Mouse (Mus musculus): Measurements from ENCODE around the gene Zan. TPM values are rescaled to one million over a fixed set of nuclear protein-coding genes. Genes with fewer than 3 reads are reported as not detected.

Zan gene
- total and polyA plus RNA-seq, 3 experiments: 0.15 TPM; not detected in 2

DNA sequence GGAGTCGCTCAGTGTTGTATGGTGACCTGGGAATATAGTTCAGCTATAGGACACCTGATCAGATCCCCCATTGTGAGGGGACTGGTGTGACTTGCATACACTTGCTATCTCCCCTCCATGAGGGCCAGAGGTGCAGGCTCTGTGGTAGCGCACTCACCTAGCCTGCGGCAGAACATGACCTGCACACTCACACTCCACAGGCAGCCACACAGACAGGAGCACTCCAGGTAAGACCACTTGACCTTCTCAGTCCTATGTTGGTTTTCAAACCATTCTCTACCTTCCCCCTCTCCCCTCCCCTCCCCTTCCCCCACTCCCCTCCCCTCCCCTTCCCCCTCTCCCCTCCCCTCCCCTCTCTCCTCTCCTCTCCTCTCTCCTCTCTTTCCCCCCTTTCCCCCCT is 66.3 kb downstream of the Zan start:
- TF ChIP-seq POLR2AphosphoS2 (IDR thresholded peaks at IDR 0.05; ENCODE audit: low read length) (no peak), MAZ (IDR thresholded peaks at IDR 0.05; ENCODE audit: low read depth, low read length) (no peak), NRF1 (IDR thresholded peaks at IDR 0.05; ENCODE audit: insufficient read depth, low read depth, low read length, poor library complexity, severe bottlenecking) (no peak), RCOR1 (IDR thresholded peaks at IDR 0.05; ENCODE audit: low read depth, low read length) (no peak), TCF12 (IDR thresholded peaks at IDR 0.05; ENCODE audit: low read depth, low read length) (no peak), MEF2A (IDR thresholded peaks at IDR 0.05; ENCODE audit: extremely low read depth, insufficient replicate concordance, low read depth, low read length, poor library complexity, severe bottlenecking) (no peak), ETS1 (IDR thresholded peaks at IDR 0.05; ENCODE audit: low read depth, low read length) (no peak), JUND (IDR thresholded peaks at IDR 0.05; ENCODE audit: low read depth, low read length) (no peak), ZMIZ1 (IDR thresholded peaks at IDR 0.05; ENCODE audit: low read depth, low read length) (no peak), BHLHE40 (IDR thresholded peaks at IDR 0.05; ENCODE audit: borderline replicate concordance, low read depth, low read length) (no peak)

DNA sequence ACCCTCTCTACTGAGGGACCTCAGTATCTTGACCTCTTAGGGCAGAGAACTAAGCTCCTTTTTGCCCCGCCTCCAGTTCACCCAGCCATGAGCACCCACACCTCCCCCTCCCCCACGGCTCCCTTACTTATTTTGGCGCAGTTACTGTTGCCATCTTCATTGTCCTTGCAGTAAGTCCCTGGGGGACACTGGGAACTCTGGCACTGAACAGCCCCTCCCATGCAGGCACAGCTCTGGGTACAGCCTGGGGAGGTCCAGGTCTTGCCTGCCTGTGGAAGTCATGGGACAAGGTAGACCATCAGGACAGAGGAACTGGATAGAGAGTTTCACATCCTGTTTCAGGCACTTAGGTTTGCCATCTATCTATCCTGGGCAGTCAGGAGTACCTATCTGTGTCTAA is 66.8 kb downstream of the Zan start:
- Histone ChIP-seq H3K36me3 (ENCODE audit: control insufficient read depth in 1 of 2, insufficient read depth in 2 of 2, low read length in 2 of 2) (no peaks in the 10 kb centered on the region), H3K4me3 (ENCODE audit: control insufficient read depth in 1 of 2, insufficient read depth in 1 of 2, low read depth in 2 of 2, low read length in 2 of 2) (no peak overlapping the region), H3K27ac (ENCODE audit: control insufficient read depth, low read depth, low read length) (no peak overlapping the region), H3K27me3 (ENCODE audit: control insufficient read depth in 1 of 2, insufficient read depth in 2 of 2, low read length in 2 of 2) (peaks cover 2 to 8% of the 10 kb centered on the region in 2 experiments), H3K4me1 (ENCODE audit: control insufficient read depth in 1 of 2, insufficient read depth in 2 of 2, low read length in 2 of 2) (no peaks in the 10 kb centered on the region), H3K9me3 (replicated peaks; ENCODE audit: insufficient read depth, low read length) (no peaks in the 10 kb centered on the region), H3K9ac (ENCODE audit: control insufficient read depth, low read depth, low read length, poor library complexity, severe bottlenecking) (no peak overlapping the region), H3K79me2 (ENCODE audit: control insufficient read depth, insufficient read depth, low read length, poor library complexity) (no peaks in the 10 kb centered on the region)
- TF ChIP-seq MYB (IDR thresholded peaks at IDR 0.05; ENCODE audit: low read depth, low read length) (no peak), MAFK (IDR thresholded peaks at IDR 0.05; ENCODE audit: borderline replicate concordance, low read depth, low read length) (no peak), JUND (IDR thresholded peaks at IDR 0.05; ENCODE audit: low read depth, low read length) (no peak)
- DNase-seq (ENCODE audit: low read depth, low spot score): no peak

More for the DNA sequence above, 66.3 kb downstream of the Zan start:
- H3K4me1 ChIP-seq (ENCODE audit: control insufficient read depth in 1 of 2, insufficient read depth in 2 of 2, low read length in 2 of 2): no peaks in the 10 kb centered on the region
- H3K4me3 ChIP-seq (ENCODE audit: control insufficient read depth in 1 of 2, insufficient read depth in 1 of 2, low read depth in 2 of 2, low read length in 2 of 2): no peak overlapping the region
- no peak for DNase-seq (ENCODE audit: low read depth, low spot score)
- no peak overlapping the region for H3K9ac ChIP-seq (ENCODE audit: control insufficient read depth, low read depth, low read length, poor library complexity, severe bottlenecking)
- H3K79me2 ChIP-seq (ENCODE audit: control insufficient read depth, insufficient read depth, low read length, poor library complexity): no peaks in the 10 kb centered on the region
- no peaks in the 10 kb centered on the region for H3K36me3 ChIP-seq (ENCODE audit: control insufficient read depth in 1 of 2, insufficient read depth in 2 of 2, low read length in 2 of 2)
- peaks cover 2 to 10% of the 10 kb centered on the region in 2 experiments for H3K27me3 ChIP-seq (ENCODE audit: control insufficient read depth in 1 of 2, insufficient read depth in 2 of 2, low read length in 2 of 2)
- no peaks in the 10 kb centered on the region for H3K9me3 ChIP-seq (replicated peaks; ENCODE audit: insufficient read depth, low read length)
- H3K27ac ChIP-seq (ENCODE audit: control insufficient read depth, low read depth, low read length): no peak overlapping the region

DNA sequence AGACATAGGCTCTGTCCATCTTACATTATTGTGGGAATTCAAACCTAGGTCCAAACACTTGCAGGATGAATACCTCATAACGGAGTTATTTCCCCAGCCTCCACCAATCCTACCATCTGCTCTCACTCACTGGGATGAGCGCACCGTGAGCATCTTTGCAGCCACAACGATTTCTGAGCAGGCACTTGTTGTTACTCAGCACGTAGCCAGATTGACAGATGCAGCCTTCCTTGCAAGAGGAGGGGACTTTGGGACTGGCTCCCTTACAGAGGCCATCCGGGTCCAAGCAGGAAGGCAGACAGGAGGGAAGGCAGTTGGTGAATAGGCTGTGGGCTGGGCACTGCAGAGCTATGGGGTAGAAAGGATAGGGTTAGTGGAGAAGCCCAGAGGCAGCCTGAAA is 67.4 kb downstream of the Zan start:
- Histone ChIP-seq H3K4me3 (ENCODE audit: control insufficient read depth in 1 of 2, insufficient read depth in 1 of 2, low read depth in 2 of 2, low read length in 2 of 2) (no peak overlapping the region), H3K36me3 (ENCODE audit: control insufficient read depth in 1 of 2, insufficient read depth in 2 of 2, low read length in 2 of 2) (no peaks in the 10 kb centered on the region), H3K9ac (ENCODE audit: control insufficient read depth, low read depth, low read length, poor library complexity, severe bottlenecking) (no peak overlapping the region), H3K27ac (ENCODE audit: control insufficient read depth, low read depth, low read length) (no peak overlapping the region), H3K27me3 (ENCODE audit: control insufficient read depth in 1 of 2, insufficient read depth in 2 of 2, low read length in 2 of 2) (peaks cover 2 to 8% of the 10 kb centered on the region in 2 experiments; a peak in 3 of 4 replicates), H3K9me3 (replicated peaks; ENCODE audit: insufficient read depth, low read length) (no peaks in the 10 kb centered on the region), H3K79me2 (ENCODE audit: control insufficient read depth, insufficient read depth, low read length, poor library complexity) (no peaks in the 10 kb centered on the region), H3K4me1 (ENCODE audit: control insufficient read depth in 1 of 2, insufficient read depth in 2 of 2, low read length in 2 of 2) (no peaks in the 10 kb centered on the region)
- DNase-seq (ENCODE audit: low read depth, low spot score): no peak
- no peak for TF ChIP-seq ZC3H11A (IDR thresholded peaks at IDR 0.05; ENCODE audit: low read depth, low read length)
- TF ChIP-seq POLR2AphosphoS2 (IDR thresholded peaks at IDR 0.05; ENCODE audit: low read length): no peak
- no peak for TF ChIP-seq HCFC1 (IDR thresholded peaks at IDR 0.05; ENCODE audit: low read depth, low read length)
- TF ChIP-seq NRF1 (IDR thresholded peaks at IDR 0.05; ENCODE audit: insufficient read depth, low read depth, low read length, poor library complexity, severe bottlenecking): no peak
- no peak for TF ChIP-seq TCF12 (IDR thresholded peaks at IDR 0.05; ENCODE audit: low read depth, low read length)
- TF ChIP-seq SMC3 (IDR thresholded peaks at IDR 0.05; ENCODE audit: low read depth, low read length): no peak
- TF ChIP-seq CTCF (IDR thresholded peaks at IDR 0.05 in 2 of 3, conservative IDR thresholded peaks at IDR 0.05 in 1 of 3; ENCODE audit: control insufficient read depth in 1 of 3, insufficient read depth in 1 of 3, low read depth in 2 of 3, low read length in 3 of 3, poor library complexity in 1 of 3, severe bottlenecking in 1 of 3): no peak
- TF ChIP-seq USF2 (IDR thresholded peaks at IDR 0.05; ENCODE audit: borderline replicate concordance in 1 of 2, insufficient read depth in 1 of 2, low read depth in 1 of 2, low read length in 2 of 2): no peak
- no peak for TF ChIP-seq MAFK (IDR thresholded peaks at IDR 0.05; ENCODE audit: borderline replicate concordance, low read depth, low read length)
- no peak for TF ChIP-seq KAT2A (conservative IDR thresholded peaks at IDR 0.05; ENCODE audit: low read depth, low read length)
- no peak for TF ChIP-seq MAX (IDR thresholded peaks at IDR 0.05; ENCODE audit: low read length)
- TF ChIP-seq GABPA (IDR thresholded peaks at IDR 0.05; ENCODE audit: low read depth, low read length): no peak
- no peak for TF ChIP-seq TBP (IDR thresholded peaks at IDR 0.05; ENCODE audit: low read depth, low read length)
- TF ChIP-seq MYC (IDR thresholded peaks at IDR 0.05; ENCODE audit: low read depth, low read length): no peak
- no peak for TF ChIP-seq POLR2A (IDR thresholded peaks at IDR 0.05; ENCODE audit: control insufficient read depth in 1 of 2, insufficient read depth in 1 of 2, low read depth in 1 of 2, low read length in 2 of 2, poor library complexity in 1 of 2)
- TF ChIP-seq ZNF384 (IDR thresholded peaks at IDR 0.05; ENCODE audit: low read depth, low read length): no peak
